Mouse (Mus musculus) E14TG2a.4 (cell line): ENCODE measurements at regions not wholly inside any gene's neighbourhood (a gene's known extent, or its start where the extent isn't known, plus 50 kb on each side); places are given as distances from the start of the nearest gene placed in this dataset.

Source experiments
- CTCF ChIP-seq: conservative IDR thresholded peaks from 2 replicates; pipeline ENCODE4 v1.5.1; 2014; ENCODE audit warnings: low read length
- NANOG ChIP-seq: IDR thresholded peaks from 2 replicates; pipeline ENCODE4 v1.6.1; 2014; ENCODE audit warnings: borderline replicate concordance, low read length, mixed read lengths

- TF ChIP-seq CTCF (no peak), NANOG (no peak)
These were observed 217.3 kb upstream of the 4930535I16Rik start for GRCm38 (mm10) chr4:124135165-124135470.
